Mouse (Mus musculus) small intestine, adult 2 months (tissue): ENCODE data around the gene Bpifb3. TPM values are rescaled to one million over a fixed set of nuclear protein-coding genes. Genes with fewer than 3 reads are reported as not detected.
A peak's percentile ranks its signal among the peaks of the same experiment; 100 is the strongest.

Experiments
- H3K27ac ChIP-seq: fragments of 200-500 bp; 2 replicates; pipeline ENCODE4 v1.5.1; 2012; ENCODE audit warnings: low read depth, low read length, control low read depth, inconsistent platforms; ENCODE audit not compliant: insufficient read depth
- H3K27me3 ChIP-seq: fragments of 200-500 bp; 2 replicates; pipeline ENCODE4 v1.6.1; 2012; ENCODE audit warnings: mild to moderate bottlenecking, moderate library complexity, low read length, inconsistent platforms; ENCODE audit not compliant: control insufficient read depth, insufficient read depth
- H3K36me3 ChIP-seq: fragments of 200-500 bp; 2 replicates; pipeline ENCODE4 v1.6.1; 2012; ENCODE audit warnings: mild to moderate bottlenecking, low read length, control low read depth, inconsistent platforms; ENCODE audit not compliant: control insufficient read depth, insufficient read depth
- H3K4me1 ChIP-seq: fragments of 200-500 bp; 2 replicates; pipeline ENCODE4 v1.6.1; 2012; ENCODE audit warnings: low read length, inconsistent platforms, mixed read lengths; ENCODE audit not compliant: control insufficient read depth, insufficient read depth, insufficient read length
- H3K4me3 ChIP-seq: fragments of 200-500 bp; 2 replicates; pipeline ENCODE4 v1.5.1; 2012; ENCODE audit warnings: low read depth, mild to moderate bottlenecking, control low read depth, inconsistent platforms, low read length, moderate library complexity
- CTCF ChIP-seq: fragments of 200-500 bp; IDR thresholded peaks from 2 replicates; pipeline ENCODE4 v1.5.1; 2012; ENCODE audit warnings: low read depth, mild to moderate bottlenecking, control low read depth, inconsistent platforms, low read length, moderate library complexity, mixed read lengths; ENCODE audit not compliant: insufficient replicate concordance, insufficient read length; ENCODE audit errors: extremely low read depth
- POLR2A ChIP-seq: fragments of 200-500 bp; IDR thresholded peaks from 2 replicates; pipeline ENCODE4 v1.6.1; 2012; ENCODE audit warnings: low read depth, mild to moderate bottlenecking, control low read depth, inconsistent platforms, low read length, moderate library complexity
- WGBS: fragments of 180-500 bp; shearing (Covaris S2); methylation state at CpG from one replicate; pipeline ENCODE4 v1.1.7; 2018; 5-methylcytosine and 5-hydroxymethylcytosine counted together
- polyA plus RNA-seq: library from polyadenylated mRNA; depleted of rRNA; stranded (reverse); fragments of >200 nt; gene quantifications from 2 replicates; pipeline ENCODE4 v1.2.3, GENCODE M21; 2012

Gene Bpifb3
- polyA plus RNA-seq, 1 experiment, result not detected

DNA sequence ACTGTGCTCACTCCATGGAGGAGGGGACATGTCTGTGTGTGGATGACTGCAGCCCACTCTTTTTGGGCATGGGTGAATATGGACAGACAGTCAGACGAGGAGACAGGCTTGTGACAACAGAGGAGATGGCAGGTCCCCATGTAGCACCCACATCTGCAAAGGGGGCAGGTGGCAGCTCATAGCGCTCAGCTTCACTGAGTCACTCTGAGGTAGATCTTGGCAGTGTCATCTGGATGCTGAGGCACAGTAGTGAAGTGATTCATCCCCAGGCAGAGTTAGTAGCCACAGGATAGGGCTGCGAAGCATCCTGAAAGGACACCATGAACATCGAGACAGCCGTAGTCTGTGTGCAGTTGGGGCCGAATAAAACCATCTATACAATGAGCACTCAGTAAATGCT lies 3.2 kb downstream of the Bpifb3 start:
- Histone ChIP-seq H3K27ac (no peak overlapping the region), H3K4me1 (no peaks in the 10 kb centered on the region), H3K4me3 (no peak overlapping the region), H3K36me3 (no peaks in the 10 kb centered on the region), H3K27me3 (no peaks in the 10 kb centered on the region)
- TF ChIP-seq POLR2A (no peak), CTCF (no peak)
- 82% methylated on average over 6 of the region's 6 CpGs for WGBS

DNA sequence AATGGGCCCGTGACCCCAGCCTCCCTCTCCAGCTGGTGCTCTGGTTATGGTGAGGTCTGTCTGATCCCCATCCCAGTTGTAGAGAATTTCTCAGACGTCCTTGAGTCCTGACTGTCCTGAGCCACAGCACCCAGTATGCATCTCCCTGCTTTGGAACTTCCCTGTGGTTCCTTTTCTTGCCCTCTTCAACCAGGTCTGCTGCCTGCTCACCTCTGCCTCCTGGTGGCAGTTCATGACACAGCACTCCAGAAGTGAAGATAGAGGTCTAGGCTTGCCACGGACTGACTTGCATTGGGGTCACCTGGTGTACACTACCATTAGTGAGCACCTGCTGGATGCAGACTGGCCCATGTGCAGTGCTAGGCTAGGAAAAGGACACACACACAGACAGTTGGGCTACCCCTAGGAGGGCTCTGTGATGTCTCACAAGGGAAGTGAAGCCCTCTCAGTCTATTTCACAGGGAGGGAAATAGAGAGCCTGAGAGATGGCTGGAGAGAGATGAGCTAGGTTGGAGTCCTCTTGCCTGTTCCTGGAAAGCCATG lies 11.9 kb downstream of the Bpifb3 start:
- Histone ChIP-seq H3K4me1 (no peaks in the 10 kb centered on the region), H3K27me3 (no peaks in the 10 kb centered on the region), H3K27ac (no peak overlapping the region), H3K4me3 (no peak overlapping the region), H3K36me3 (no peaks in the 10 kb centered on the region)
- WGBS, result 39% methylated on average over 3 of the region's 3 CpGs
- TF ChIP-seq POLR2A (no peak), CTCF (peak; percentile 68; the same call in 1 of the 2 replicates)

DNA sequence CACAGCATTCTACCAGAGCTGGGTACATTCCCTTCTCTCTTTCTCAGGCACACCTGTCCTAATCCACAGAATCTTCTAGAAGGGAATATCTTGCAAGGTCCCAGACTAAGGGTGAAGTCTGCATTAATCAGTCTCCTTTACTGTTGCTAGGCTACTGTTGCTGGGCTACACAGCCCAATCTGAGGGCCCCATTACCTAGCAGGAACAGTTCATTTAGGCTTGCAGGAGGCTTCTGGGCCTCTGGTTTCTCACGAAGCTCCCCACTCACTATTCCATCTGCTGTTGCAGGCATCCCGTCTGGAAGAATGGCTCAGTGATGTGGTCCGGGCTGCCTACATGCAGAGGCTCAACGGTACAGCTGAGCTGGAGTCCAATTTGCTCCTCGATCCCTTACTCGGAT lies 13.1 kb downstream of the Bpifb3 start:
- TF ChIP-seq POLR2A (no peak), CTCF (no peak)
- Histone ChIP-seq H3K27ac (no peak overlapping the region), H3K4me1 (no peaks in the 10 kb centered on the region), H3K4me3 (no peak overlapping the region), H3K27me3 (no peaks in the 10 kb centered on the region), H3K36me3 (no peaks in the 10 kb centered on the region)
- WGBS, result 73% methylated on average over 6 of the region's 6 CpGs

DNA sequence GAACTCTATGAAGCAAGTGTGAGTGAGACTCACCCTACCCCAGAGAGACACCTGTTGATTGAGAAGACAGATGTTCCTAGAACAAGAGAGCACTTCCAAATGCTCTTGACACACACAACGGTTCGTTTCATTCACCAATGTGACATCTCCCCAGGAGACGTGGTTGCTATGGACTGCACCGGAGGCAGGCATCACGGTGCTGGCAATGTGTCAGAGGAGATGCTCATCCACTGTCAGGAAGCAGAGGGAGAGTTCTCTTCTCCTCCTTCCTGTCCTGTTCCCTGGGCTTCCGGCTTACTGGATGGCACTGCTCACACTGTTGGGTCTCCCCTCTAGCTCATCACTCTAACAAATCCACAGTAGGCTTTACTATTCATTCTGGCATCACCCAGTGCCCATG lies 15.3 kb downstream of the Bpifb3 start:
- no peaks in the 10 kb centered on the region for H3K4me1 ChIP-seq
- WGBS, result 76% methylated on average over 6 of the region's 6 CpGs
- TF ChIP-seq POLR2A, result no peak
- no peak for TF ChIP-seq CTCF

DNA sequence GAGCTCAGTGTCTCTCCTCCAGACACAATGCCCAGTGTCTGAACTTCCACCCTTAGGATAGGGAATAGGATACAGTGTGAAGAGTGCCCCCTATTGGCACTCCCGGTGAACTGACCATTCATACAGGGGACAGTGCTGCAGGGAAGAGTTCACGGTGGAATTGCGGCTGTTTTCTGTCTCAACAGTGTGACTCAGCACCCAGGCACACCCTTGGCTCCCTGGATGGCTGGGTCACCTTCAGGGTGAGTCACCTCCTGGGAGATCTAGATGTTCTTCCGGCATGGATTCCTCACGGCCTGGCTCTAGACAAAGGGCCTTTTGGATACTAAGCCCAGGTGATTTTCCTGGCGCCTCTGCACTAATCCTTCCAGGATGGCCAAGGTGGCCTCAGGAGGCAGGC lies 17.3 kb downstream of the Bpifb3 start:
- no peaks in the 10 kb centered on the region for H3K4me1 ChIP-seq
- no peaks in the 10 kb centered on the region for H3K36me3 ChIP-seq
- H3K27ac ChIP-seq, result no peak overlapping the region
- no peak for TF ChIP-seq CTCF
- TF ChIP-seq POLR2A, result no peak
- no peak overlapping the region for H3K4me3 ChIP-seq
- H3K27me3 ChIP-seq, result no peaks in the 10 kb centered on the region
- WGBS, result 82% methylated on average over 6 of the region's 6 CpGs

More for the DNA sequence above, 15.3 kb downstream of the Bpifb3 start:
- H3K27ac ChIP-seq, result no peak overlapping the region
- no peaks in the 10 kb centered on the region for H3K36me3 ChIP-seq
- H3K4me3 ChIP-seq, result no peak overlapping the region
- no peaks in the 10 kb centered on the region for H3K27me3 ChIP-seq

DNA sequence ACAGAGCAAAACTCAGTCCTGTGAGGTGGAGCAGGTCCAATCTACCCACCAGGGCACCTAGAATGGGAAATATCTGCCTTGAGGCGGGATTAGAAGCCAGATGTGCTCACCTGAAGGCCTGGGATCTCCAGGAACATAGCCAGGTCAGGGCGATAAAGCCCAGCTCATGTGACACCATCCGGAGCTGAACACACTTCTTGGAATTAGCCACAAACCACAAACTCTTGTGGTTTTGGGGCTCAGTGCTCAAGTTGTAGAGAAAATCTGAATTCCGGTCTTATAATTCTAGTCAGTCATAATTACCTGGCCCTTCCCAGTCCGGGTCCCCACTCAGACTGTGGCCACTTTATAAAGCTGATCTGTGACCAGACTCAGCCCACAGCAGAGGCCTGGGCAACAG lies 19.8 kb downstream of the Bpifb3 start, which contains the start of gene Bpifb4:
Gene Bpifb4, plus strand, starts transcription at position 370 of the 400 bp plus-strand sequence.
- 69% methylated on average over 5 of the region's 5 CpGs for WGBS
- no peaks in the 10 kb centered on the region for H3K36me3 ChIP-seq
- TF ChIP-seq CTCF, result no peak

DNA sequence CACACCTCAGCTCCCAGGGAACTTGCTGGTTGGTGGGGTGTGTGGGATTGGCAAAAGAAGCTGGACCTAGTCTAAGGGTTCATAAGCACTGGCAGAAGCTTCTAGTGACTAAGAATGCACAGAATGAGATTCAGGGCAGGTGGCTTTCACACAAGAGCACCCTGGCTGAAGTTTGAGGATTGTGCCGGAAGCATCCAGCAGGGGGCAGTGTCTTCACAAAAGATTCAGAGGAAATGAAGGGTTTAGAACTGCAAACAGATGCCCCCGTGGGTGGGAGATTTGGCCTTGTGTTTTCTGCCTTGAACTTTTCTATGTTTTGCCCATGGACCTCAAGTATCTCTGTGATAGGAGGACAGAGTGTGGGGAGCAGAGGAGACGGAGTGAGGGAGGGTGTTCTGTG lies 25.5 kb downstream of the Bpifb3 start:
- Histone ChIP-seq H3K27ac (no peak overlapping the region), H3K4me1 (no peaks in the 10 kb centered on the region), H3K36me3 (no peaks in the 10 kb centered on the region), H3K27me3 (no peaks in the 10 kb centered on the region), H3K4me3 (no peak overlapping the region)
- TF ChIP-seq CTCF, result peak; percentile 78; the same call in 1 of the 2 replicates
- TF ChIP-seq POLR2A, result no peak
- WGBS, result 32% methylated on average over 3 of the region's 3 CpGs

More for the DNA sequence above, 19.8 kb downstream of the Bpifb3 start, which contains the start of gene Bpifb4:
- no peaks in the 10 kb centered on the region for H3K4me1 ChIP-seq
- no peak within 1 kb of the TSS for H3K4me3 ChIP-seq
- no peaks in the 10 kb centered on the region for H3K27me3 ChIP-seq
- no peak within 1 kb of the TSS for H3K27ac ChIP-seq

DNA sequence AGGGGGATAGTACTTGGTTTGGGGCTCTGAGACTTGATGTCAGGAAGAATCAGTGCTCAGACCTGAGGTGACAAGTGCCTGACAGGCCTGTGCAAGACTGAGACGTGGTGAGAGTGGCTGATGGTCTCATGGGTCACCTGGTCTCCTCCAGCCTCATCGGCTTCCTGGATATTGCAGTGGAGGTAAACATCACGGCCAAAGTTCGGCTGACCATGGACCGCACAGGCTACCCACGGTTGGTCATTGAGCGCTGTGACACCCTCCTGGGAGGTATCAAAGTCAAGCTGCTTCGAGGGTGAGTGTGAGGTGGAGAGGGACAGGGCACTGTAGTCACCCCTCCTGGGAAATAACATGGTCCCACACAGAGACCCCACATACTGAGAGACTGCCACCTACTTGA lies 26.5 kb downstream of the Bpifb3 start:
- TF ChIP-seq CTCF, result no peak
- no peak for TF ChIP-seq POLR2A
- Histone ChIP-seq H3K4me3 (no peak overlapping the region), H3K4me1 (no peaks in the 10 kb centered on the region), H3K27ac (no peak overlapping the region), H3K36me3 (no peaks in the 10 kb centered on the region), H3K27me3 (no peaks in the 10 kb centered on the region)
- WGBS, result 72% methylated on average over 8 of the region's 8 CpGs
